Mouse (Mus musculus) cerebellum, postnatal 25 days (tissue): ENCODE measurements around the gene Wbp1.

ENCODE experiments used
- DNase-seq, 2 experiments: peaks; one replicate each; pipeline ENCODE4 v3.0.0; 2021; ENCODE audit warnings: mixed read lengths in 2 of 2

Wbp1 gene

DNA sequence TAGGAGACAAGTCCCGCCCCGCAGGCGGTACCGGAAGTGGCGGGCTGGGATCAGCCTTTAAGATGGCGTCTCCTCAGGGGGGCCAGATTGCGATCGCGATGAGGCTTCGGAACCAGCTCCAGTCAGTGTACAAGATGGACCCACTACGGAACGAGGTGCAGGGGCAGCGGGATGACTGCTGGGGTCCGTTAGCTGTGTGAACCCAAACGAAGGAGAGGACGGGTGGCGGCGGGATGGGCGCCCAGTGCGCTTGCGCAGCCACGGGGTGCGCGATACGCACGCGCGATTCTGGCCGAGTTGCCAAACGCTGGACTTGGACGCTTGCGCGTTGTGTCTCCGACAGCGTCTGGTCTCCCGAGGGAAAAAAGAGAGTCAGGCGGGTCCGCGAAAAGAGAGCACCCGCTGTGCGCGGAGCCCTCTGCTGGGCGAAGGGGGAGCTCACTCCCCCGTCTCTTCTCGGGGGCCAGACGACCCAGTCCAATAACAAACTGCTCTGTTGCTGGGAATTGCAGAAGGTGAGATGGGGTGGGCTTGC, 43.0 kb downstream of the Wbp1 start:
- peak; percentile 100 for DNase-seq

GRCm38 (mm10) chr6:83077630-83078323, 43.6 kb downstream of the Wbp1 start, which contains the start of gene Pcgf1:
Gene Pcgf1 (plus strand): TSS chr6:83077869.
- peak in 1 of 2 experiments; percentile 69 for DNase-seq

GRCm38 (mm10) chr6:83074979-83075378, 46.4 kb downstream of the Wbp1 start:
- DNase-seq, result no peak

DNA sequence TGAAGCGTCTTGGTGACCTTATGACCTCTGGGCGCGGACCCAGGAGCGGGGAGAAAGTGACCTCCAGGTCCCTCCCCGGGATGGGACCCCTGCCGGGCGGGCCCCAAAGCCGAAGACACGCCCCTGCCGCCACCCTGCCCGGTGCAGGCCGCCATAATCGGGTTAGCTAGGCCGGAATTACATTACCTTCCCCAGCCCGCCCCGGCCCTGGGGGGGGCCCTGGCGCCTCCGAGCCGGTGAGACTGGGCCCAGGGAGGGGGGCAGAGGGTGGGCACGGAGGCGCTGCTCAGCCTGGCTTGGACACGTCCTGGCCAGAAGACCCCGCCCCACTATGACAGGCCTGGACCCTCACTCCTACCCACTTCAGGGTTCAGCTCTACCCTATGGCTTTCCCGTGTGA, 50.1 kb downstream of the Wbp1 start:
- DNase-seq, result peak in 1 of 2 experiments; percentile 25

GRCm38 (mm10) chr6:83070311-83071219, 50.8 kb downstream of the Wbp1 start:
- peak; percentile 48 to 78 for DNase-seq

DNA sequence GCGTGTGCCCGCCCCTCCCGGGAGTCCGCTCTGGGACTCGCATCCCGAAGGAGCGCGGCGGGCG, 51.3 kb downstream of the Wbp1 start, which contains the start of gene Tlx2:
TSS of gene Tlx2 (minus strand) at position 47 of the 64 bp plus-strand sequence.
- no peak for DNase-seq

DNA sequence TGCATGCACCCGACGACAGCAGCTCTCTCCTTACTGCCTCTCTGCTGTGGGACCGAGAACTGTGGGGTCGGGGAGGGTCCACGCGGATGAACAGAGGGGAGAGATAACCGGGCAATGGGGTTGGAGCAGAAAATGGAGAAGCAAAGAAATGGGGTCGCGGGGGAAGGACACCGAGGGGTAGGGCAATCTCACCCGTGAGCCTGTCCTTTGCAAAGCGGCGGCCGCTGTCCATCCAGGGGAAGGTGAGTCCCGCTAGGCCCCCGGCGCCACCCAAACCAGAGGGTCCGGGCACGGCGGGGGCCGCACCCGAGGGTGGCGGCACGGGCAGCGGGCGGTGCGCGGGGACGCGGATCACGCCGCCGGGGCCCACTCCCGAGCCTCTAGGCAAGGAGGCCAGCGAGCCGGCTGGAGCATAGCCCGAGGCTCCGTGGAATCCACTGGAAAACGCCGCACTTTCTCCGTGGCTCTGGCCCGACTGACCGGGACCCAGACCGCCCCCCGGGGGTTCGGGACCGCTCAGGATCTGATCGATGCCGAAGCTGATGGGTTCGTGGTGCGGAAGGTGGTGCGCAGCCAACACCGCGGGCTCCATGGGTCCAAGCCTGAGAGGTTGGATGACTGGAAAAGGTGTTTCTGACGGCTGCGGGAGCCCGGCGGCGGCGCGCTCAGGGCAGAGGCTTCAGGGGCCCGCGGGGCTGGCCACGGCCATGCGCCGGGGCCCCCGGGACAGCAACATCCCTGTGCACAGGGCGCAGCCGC, 51.7 kb downstream of the Wbp1 start:
- DNase-seq, result peak; percentile 31 to 44
